Mouse (Mus musculus) granulocyte monocyte progenitor cell, adult 5-6 weeks (primary cell): ENCODE measurements at regions not wholly inside any gene's neighbourhood (a gene's known extent, or its start where the extent isn't known, plus 50 kb on each side); places are given as distances from the start of the nearest gene placed in this dataset.

ENCODE experiments used
- ATAC-seq: replicated peaks from 2 replicates; pipeline ENCODE4 v1.8.0; 2016; ENCODE audit warnings: mild to moderate bottlenecking, moderate TSS enrichment, inconsistent platforms; ENCODE audit not compliant: poor library complexity, severe bottlenecking

DNA sequence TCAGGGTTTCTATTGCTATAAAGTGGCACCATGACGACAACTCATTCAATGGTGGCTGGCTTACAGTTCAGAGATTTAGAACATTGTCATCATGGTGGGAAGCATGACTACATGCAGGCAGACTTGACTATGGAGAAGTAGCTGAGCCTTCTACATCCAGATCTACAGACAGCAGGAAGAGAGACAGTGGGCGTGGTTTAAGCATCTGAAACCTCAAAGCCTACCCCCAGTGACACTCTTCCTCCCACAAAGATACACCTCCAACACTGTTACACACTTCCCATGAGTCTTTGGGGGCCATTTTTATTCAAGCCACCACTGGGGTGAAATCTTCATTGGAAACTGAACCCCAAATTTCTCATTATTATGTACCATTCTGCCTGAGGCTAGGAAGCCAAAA lies 191.0 kb downstream of the Sox4 start:
- ATAC-seq = peak; percentile 83

- no peak for ATAC-seq
Observed at GRCm38 (mm10) chr13:28759026-28759425, 194.5 kb downstream of the Sox4 start.

- ATAC-seq = peak; percentile 59
Observed at GRCm38 (mm10) chr13:28757846-28758522, 195.5 kb downstream of the Sox4 start.

- peak; percentile 4; the same call in 1 of the 2 replicates for ATAC-seq
Observed at GRCm38 (mm10) chr13:28756915-28757765, 196.4 kb downstream of the Sox4 start.

- peak; percentile 79 for ATAC-seq
Observed at GRCm38 (mm10) chr13:28754207-28754606, 199.3 kb downstream of the Sox4 start.

DNA sequence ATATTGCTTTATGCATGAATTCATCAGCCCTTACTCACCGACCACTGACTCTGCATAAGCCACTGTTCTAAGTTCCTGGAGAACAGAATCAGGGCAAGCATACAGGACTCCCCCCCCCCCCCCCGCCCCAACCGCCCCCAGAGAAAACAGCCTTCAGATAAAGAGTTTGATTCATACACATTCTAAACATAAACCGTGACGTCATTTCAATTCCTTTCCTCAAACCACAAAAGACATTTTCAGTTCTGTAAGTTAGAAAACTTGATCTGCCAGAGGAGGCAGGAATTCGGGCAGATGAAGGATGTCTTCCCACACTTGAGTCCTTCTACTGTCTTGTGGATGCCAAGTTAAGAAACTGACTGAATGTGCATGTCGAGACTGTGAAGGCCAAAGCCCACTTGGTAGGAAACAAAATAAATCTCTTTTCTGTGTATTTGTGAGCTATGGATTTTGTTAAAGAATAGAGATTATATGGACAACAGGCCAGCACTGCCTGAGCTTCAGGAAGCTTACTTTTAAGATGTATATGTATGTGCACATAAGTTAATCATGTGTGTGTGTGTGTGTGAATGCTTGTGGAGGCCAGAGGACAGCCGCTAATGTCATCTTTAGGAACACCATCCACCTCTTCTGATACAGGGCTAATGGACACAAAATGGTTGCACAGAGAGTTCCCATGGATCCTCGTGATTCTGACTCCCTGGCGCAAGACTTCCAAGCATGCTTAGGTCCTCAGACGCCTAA lies 202.4 kb downstream of the Sox4 start:
- ATAC-seq = no peak

DNA sequence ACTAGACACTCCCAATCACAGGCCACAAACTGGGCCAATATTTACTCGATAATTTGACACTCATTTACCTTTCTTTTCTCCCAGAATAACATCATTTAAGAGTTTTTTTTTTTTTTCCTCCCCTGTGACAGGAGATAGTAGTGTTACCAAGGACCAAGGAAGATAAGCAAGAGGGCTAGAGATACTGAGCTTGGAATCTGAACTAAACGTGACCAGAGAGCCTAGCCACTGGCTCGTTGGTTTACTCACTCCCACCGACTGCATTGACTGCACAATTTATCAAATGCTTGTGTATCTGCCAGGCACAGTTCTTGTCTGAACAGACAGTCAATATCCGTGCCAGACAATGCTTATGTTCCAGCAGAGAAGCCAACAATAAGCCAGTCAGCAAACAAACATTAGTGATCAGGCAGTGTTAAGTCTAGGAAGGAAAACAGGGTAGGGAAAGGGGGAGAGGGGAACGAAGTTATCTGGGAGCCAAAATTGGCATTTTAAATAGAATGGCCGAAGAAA lies 213.3 kb downstream of the Sox4 start:
- ATAC-seq = no peak

GRCm38 (mm10) chr13:28738160-28739100 lies 215.1 kb downstream of the Sox4 start:
- no peak; the same call in 1 of the 2 replicates for ATAC-seq

DNA sequence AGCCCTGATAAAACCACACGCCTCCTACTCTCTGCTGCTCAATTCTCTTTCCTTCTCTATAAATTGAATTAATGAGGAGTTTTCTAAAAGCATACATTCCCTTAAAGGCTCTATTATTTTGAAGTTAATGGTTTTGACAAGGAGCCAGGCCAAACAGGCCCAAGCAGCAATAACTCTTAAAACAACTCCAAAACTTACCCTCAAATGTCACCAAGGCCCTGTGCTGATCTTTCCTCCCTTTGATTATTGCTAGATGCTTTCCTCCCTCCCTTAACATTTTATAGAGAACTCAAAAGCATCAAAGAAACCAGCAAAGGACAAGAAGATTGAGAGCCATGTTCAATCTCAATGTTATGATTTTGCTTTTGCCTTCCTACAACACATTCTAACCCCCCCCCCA lies 221.0 kb downstream of the Sox4 start:
- no peak for ATAC-seq

GRCm38 (mm10) chr13:28732036-28732435 lies 221.5 kb downstream of the Sox4 start:
- ATAC-seq = no peak

DNA sequence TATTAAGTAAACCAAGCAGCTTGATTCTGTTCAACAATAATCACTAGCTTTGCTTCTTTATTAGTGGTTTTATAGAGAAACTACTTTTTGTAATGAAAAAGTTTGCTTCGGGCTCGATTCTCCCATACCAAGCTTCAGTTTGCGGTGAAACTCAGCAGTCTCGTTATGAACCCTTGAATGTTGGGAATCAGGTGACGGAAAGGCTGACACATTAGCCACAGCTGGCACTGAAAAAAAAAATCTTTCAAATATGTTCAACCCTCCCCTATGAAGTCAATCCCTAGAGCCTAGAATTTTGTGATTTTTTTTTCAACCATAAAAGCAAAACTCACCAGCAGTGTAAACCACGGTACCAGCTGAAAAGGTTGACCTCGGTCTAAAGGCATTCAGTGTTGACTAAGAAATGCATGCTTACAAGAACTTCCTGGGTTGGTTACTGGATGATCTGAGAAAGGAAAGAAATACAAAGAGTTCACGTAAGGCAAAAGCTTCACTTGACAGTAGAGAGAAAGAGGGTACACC lies 223.4 kb downstream of the Sox4 start:
- no peak for ATAC-seq

DNA sequence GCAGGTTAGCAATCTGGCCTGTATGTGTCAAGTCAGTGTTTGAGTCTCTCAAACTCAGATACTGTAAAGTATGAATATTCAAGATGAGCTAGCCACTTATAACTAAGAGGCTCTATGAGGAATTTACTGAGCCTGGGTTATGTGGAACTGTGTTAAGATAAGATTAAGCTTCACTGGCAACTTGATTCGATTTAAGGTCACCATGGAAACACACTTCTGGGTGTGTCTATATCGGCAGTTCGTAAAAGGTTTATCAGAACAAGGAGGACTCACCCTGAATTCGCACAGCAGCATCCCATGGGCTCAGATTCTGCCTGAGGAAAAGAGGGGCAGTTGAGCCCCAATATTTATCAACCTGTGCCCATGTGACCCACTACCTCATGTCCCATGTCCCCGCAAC lies 224.7 kb downstream of the Sox4 start:
- no peak for ATAC-seq

- peak; percentile 84 for ATAC-seq
Observed at GRCm38 (mm10) chr13:28724300-28724699, 229.2 kb downstream of the Sox4 start.

DNA sequence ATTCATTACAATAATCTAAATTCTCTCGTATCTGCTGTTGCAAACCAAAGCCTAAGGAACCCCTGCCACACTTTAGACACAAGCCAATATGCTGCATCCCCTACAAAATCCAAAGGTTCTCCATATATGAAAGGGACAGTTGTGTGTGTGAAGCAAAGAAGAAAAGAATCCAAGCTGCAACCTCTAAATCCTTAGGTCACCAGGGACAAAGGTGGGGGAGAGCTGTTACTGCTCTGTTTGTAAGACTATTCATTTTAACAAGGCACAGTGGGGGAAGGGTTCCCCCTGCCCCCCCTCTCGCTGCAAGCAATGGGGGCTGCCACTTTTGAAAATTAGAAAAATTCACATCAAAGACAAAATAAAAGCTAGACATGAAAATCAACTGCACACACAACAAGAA lies 231.4 kb downstream of the Sox4 start:
- no peak for ATAC-seq

DNA sequence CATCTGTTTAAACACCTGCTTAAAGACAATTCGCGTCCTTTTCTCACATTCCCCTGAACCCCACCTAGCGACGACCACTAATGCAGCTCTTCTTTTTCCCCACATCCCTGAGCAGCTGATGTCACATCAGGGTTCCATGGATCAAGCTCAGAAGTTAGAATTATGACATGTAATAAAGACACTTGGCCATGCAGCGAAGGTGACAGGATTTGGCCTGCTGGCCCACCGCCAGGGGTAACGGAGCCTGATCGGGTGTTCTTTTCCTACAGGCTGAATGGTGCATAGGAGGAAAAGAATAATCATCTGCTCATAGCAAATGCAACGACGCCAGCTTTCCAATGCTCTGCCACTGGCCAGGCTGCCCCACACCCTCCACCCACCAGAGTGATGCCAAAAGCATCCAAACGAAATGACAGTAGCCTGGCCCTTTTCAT lies 231.9 kb downstream of the Sox4 start:
- no peak for ATAC-seq

DNA sequence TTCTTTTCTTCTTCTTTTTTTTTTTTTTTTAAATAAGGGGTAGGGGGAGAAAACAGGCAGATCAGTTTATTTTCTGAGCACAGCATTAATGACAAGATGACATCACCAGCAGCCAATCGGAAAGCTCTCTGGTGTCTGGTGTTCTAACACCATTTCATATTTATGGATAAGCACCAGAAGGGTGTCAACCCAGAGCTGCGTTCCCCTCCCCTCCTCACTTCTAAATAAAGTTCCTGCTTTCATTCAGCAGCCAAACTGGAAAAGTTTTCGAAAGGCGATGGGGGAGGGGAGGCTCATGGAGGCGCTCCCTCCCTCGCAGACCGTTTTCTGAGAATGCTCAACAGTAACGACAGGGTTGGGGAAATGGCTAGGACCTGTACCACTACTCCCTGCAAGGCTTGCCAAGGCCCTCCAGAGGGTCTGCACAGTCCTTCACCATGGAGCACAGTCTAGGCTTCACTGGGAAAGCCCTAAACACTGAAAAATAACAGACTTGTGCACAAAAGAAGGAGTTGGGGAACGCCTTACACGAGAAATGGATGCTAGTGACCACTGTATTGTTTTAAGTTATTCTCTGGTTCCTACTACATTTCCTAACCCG lies 232.8 kb downstream of the Sox4 start:
- ATAC-seq = no peak

- ATAC-seq = peak; percentile 58
Observed at GRCm38 (mm10) chr13:28720169-28720568, 233.3 kb downstream of the Sox4 start.

DNA sequence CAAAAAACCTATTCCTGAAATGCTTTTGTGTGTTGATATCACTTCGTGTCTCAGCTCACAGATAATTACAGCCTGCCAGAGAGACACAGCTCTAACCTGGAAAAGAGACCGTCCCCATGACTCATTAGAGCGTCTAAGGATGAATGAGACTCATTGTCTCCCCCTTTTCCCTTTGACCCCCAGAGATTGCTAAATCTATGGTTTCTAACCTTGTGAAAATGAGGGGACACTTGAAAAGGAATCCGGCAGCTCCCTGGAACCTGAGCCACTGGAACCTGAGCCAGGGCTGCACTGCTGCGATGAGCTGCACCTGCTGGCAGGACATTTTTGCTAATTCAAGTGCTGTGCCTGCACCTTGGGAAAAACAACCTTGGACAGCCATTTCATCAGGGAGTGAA lies 234.6 kb downstream of the Sox4 start:
- ATAC-seq = no peak
